Mouse (Mus musculus) CD8-positive naive resting alpha-beta T cell, adult 57 days (primary cell): ENCODE data around the gene Slc25a21. TPM values are rescaled to one million over a fixed set of nuclear protein-coding genes. Genes with fewer than 3 reads are reported as not detected.

Experiments
- total RNA-seq: library from RNA; stranded (reverse); gene quantifications from one replicate; pipeline ENCODE4 v1.2.4, GENCODE M21; 2023

Gene Slc25a21
- not detected for total RNA-seq

DNA sequence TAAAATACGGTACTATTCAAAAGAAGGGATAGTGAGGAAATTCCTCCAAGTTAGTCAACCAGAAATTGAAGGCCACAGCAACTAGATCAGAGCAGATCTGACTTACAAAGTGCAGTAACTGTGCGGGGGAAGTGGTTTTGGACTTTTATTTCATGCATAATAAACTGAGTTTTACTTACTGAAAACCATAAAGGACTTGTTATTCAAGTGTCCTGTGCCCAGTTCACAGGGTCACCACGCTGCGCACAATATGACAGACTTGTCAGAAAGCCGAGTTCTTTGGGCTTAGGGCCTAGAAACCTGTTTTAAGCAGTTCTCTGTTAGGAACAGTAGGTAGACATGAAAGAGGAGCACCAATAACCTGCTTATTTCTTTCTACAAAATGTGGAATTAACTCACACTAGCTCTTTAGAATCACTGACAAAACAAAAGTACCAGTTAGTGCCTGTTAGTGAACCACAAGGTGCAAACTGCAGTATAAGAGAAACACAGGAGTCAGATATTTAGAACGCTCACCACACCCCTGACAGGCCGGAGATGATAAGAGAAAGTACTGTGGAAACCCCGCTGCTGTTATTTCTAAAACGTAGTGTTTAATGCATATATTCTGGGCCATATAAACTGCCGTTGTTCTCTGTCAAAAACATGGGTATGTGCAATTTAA is at the start of gene Slc25a21:
Gene Slc25a21 (minus strand): TSS at position 110 of the 664 bp plus-strand sequence.

DNA sequence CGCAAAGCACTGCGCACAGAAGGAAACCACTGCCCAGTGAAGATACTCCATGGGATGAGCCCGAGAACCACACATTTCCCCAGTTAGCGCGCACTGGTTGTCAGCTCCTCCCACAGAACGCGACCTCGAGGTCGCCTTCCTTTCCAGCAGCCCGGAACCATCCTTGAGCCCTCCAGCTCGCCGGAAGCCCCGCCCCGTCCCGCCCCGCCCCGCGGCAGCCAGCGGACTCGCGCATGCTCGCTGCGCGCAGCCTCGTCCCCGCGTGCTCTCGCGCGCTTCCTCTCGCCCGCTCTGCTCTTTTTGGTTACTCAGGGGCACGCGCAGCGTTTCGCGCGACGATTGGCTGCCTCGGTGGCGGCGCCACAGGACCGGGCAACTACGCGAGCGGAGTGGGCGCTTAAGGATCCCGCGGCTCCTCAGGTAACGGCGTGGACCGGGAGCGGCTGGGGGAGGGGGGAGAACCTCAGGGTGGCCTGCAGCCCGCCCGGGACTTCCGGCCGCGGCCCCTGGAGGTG is 33.0 kb upstream of the Slc25a21 start, which contains the start of the genes Prps1l3 and Mipol1:
Gene Prps1l3 (plus strand): TSS at position 221 of the 515 bp plus-strand sequence.
Gene Mipol1 (plus strand): TSS at position 236 of the 515 bp plus-strand sequence.

DNA sequence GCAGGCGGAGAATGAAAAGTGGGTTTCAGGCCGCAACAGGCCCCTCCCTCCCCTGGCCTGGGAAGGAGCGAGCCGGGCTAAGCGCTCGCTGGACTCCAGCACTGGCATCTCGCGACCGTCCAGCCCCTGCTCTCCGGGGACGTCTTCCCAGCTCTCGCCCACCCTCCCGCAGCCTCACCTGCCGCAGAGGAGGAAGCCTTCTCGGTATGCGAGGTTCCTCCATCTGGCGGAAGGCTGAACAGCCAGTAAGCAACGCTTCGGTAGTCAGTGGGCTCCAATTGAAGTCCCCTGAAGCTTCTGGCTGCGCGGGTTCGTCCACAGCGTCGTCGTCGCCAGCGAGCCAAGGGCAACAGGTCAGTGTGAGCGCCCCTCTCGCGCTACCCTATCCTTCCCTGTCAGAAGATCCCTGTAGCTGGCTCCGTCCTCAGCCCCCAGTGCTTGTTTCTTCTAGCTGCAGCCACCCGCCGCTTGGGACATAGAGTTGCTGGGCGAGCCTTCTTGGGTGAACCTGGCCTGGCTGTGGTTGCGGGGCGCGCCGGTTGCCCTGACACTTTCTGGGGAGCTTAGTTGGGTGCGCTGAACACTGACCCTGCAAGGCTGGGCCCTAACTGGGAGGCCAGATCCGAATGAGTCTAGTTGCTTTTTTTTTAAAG is 505.7 kb downstream of the Slc25a21 start, which contains the start of gene Pax9:
Gene Pax9 (plus strand): TSS at position 341 of the 653 bp plus-strand sequence.

Other genes with a start within 250 kb of the Slc25a21 start
- 60.5 TPM for gene Prps1l3, start 32.9 kb upstream of the Slc25a21 start, total RNA-seq
- gene Mipol1, start 33.0 kb upstream of the Slc25a21 start, total RNA-seq = 8.2 TPM